Mouse (Mus musculus) MEL-GATA-1-ER (cell line): ENCODE measurements around the gene Gm42878.

Experiments
- DNase-seq: peaks from one replicate; pipeline ENCODE4 v3.0.0-alpha.2; 2012; ENCODE audit warnings: low read depth; ENCODE audit errors: extremely low read depth

Gene Gm42878

GRCm38 (mm10) chr5:121500719-121501118 is 44.6 kb downstream of the Gm42878 start:
- no peak for DNase-seq

DNA sequence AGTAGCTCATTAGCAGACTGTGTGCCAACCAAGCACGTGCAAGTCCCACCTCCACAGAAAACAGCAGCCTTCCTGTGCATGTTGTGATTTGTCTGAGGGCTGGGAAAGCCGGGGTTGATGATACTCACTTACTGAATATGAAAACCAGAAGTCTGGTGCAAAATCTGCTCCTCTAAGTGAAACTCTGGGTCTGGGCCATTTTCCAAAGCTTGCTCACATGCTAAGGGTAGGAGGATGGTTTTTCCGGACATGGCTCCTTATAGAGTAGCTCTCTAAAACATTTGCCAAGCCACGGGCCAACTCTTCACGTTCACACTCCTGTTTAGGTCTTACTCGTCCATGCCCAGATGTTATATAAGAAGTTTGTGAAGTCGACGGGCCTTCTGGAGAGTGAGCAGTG is 52.0 kb downstream of the Gm42878 start:
- DNase-seq: no peak

- DNase-seq: no peak
These were observed 60.5 kb downstream of the Gm42878 start for GRCm38 (mm10) chr5:121484801-121485200.

DNA sequence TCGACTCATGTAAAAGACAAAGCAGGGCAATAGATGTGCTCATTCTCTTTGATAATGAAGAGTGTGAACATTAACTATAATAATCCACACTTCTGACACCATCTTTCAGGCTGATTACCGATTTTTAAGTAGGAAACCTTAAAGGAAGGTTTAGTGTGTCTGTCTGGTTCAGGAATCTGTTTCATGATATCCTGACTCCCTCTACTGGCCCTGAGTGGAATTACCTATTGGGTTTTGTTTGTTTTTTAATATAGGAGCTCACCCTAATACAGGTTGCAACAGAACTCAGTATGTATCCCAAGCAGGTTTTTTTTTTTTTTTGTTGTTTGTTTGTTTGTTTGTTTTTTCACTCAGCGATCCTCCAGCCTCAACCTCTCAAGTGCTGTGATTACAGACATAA is 67.6 kb downstream of the Gm42878 start:
- DNase-seq: peak; percentile 60

DNA sequence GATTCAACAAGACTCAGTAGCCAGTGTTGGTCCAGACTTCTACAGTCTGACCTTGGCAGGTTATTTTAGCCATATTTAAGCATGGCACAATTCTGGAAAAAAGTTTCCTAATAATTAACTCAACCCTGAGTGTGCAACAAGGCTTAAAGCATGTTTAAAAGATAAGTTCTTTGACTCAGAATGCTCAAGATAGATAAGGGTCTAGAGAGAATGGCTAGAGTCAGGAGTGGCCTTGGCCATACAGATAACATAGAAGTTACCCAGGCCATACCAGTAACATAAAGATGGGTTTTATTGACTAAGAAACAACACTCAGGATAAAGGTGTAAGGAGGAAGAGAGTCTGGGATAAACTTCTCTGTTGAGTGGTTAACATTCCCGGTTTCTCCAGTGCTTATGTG is 69.2 kb downstream of the Gm42878 start:
- DNase-seq: peak; percentile 20

- no peak for DNase-seq
These were observed 70.7 kb downstream of the Gm42878 start for GRCm38 (mm10) chr5:121474610-121475009.

GRCm38 (mm10) chr5:121472411-121472810 is 72.9 kb downstream of the Gm42878 start:
- no peak for DNase-seq

- DNase-seq: no peak
These were observed 75.7 kb downstream of the Gm42878 start for GRCm38 (mm10) chr5:121469566-121469965.
